Mouse (Mus musculus) cerebellum, adult (tissue): ENCODE results near the gene Snx18.

Source experiments
- ATAC-seq: cut with Nextera tagmentation; 2 replicates; pipeline ENCODE4 v1.9.2; 2017; ENCODE audit warnings: mild to moderate bottlenecking, moderate library complexity, mixed read lengths; ENCODE audit not compliant: insufficient number of reproducible peaks, low FRiP score, low TSS enrichment

The Snx18 gene

DNA sequence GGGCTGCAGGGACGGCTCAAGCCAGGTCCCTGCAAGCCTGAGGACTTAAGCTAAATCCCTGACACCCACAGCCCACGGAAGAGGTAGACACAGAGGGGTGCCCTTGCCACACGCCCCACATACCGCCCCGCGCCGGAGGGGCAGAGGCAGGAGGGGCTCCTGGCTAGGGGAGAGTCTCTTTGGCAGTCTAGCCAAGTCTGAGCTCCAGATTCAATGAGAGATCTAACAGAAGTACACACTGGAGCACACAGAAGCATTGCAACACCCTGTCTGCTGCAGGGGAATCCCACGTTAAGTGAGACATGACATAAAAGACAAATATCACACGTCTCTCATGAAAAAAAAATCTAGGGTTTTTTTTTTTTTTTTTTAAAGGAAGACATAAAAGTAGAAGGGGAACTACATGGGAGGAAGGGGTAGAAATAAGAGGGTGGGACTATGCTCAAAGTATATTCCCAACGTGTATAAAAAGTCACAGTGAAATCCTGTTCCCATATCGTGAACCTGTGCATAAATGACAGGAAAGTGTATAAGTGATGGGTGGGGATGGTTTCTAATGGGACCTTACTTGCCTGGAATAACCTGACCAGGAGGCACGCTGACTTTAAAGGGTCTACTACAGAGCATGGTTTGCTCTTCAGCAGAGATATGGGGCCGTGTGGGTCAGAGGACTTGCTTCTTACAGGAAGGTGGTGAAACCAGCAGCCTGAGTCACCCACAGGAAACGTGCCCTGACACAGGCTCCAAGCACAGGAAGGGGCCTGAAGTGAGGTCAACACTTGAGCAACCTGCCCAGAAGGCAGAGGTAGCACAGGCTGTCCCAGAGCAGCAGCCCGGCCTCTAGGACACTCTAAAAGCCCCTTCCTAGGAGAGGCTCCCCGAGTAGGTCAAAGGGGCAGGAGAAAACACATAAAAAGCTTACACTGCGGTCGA, 17.6 kb downstream of the Snx18 start:
- ATAC-seq, result no peak

DNA sequence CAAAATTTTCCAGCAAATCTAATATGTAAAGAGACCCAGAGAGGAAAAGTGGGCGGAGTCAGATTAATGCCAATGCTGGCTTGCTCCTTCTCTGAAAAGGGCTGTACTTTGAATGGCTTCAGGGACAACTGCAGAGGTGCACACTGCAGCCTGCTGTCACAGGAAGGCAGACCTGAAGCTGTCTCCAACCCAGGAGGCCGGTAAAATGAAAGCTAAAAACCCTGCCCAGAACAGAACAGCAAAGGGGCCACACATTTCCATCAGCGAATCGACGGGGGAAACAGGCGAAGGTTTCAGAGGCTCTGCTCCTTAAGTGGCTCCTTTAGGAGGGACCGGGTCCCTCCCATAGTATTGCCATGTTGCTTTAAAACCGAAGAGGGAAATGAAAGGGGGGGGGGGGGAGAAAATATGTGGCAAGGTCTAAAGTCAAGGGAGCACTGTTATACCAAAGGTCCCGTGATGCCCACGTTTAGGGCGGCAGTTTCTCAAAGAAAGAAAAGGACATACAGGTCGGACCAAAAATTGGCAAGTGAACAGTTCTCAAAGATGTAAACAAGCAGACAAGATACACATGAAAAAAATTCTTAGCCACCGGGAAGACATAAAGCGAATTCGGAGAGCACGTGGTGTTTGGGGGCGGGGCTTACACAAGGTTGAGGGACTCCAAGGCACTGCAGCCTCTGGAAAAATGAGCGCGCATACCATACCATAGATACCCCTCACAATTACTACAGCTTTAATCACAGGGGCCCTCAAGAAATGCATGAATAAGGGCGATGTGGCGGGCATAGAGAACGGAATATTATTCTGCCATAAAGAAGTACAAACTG, 18.4 kb downstream of the Snx18 start:
- no peak for ATAC-seq

DNA sequence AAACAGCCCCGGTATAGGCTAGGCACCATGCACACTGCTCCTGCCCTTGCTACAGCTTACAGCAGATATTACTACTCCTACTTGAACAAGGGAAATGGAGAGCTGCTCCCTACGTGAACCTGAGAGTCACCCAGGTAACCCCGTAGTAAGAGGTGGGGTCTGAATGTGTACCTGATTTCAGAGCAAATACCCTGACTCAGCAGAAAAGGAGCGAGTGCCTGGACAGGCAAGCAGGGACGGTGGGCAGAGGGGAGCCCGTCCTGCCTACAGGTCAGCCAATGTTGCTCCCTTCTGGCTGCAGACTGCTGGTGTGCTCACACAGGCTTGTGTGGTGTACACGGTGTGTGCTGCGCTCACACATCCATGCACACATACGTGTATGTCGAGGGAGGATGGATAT, 20.7 kb downstream of the Snx18 start:
- ATAC-seq, result 0 out of 2 replicates have a peak, but pooled peaks have one; percentile 17

DNA sequence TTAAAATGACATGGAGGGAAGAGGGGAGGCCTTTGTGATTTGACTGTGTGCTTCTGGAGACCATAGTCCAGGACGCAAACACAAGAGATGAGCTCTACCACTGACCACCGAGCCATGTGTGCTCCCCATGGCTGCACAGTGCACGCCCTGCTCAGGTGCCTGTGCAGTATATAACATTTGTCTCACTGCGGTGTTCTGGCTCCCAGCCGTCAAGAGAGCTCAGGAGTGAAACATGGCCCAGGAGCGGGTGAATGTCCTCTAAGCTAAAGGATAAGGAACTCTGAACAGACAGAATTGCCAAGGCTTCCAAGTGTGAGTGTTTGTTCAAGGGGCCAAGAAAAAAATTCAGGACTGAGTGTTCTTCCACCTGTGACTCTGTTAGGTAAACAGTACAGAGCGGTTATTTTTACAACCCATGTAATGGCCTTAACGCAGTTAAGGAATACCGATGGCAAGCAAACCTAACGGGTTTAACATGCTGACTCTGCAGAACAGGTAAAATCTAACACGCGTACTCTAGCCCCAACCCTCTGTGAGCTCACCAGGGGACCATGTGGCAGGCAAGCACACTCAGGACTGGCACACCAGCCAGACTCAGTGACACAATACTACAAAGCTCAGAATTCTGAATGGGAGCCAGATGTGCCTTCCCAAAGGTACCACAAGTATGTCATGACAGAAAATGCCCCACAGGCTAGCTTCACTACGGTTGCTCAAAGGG, 21.4 kb downstream of the Snx18 start:
- ATAC-seq, result peak; percentile 80

DNA sequence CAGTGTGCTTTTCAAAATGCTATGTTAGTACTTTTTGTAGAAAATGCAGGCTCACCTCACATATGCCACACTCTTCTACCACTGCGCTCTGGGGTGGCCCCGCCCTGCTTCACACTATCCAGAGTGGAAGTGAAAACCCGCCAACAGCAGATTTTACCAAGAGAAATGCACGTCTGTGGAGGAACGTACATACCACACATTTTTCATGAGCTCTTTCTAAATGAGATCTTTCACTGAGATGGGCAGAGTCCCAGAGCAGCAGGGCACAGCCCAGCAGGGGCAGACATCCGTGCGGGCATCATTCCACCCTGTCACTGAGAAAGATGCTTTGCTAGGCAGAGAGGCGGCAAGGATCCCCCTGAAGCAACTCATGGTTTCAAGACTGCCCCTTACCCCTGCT, 22.4 kb downstream of the Snx18 start:
- peak; percentile 43 for ATAC-seq

GRCm38 (mm10) chr13:113595219-113595618, 23.1 kb downstream of the Snx18 start:
- no peak for ATAC-seq

DNA sequence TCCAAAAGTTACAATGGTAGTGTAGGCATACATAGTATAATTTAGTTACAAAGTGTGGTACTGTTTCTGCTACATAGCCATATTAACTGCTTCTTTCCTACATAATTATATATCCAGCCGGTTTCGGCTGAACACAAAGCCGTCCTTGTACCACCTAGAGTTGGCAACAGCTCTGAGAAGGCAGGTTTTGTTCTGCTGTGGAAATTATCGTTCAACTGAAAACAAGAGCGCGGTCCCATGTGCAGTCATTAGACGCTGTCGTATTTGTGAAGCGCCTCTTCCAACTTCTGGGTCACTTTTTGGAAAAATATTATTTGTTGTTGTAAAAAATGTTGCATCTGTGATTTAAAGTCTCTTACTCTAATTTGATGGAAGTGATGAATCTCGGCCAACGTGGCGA, 24.0 kb downstream of the Snx18 start:
- ATAC-seq, result no peak

DNA sequence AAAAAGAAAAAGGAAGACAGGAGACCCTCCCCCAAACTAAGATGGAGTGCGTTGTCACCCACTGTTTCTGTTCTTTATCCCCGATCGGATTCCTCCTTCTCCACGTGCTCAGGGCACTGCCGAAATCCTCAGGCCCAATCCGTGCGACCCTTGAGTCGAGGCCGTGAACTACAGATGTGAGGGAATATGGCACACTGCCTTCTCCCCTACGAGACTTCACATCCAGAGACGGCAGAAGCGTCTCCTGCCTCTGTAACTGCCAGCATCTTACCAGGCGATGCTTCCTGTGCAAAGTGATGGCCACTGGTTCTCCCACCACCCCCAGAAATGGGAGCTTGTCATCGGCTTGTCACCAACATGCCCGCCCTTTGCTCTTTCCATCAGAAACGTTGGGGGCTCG, 24.7 kb downstream of the Snx18 start:
- ATAC-seq, result no peak

- ATAC-seq, result no peak
Measured at GRCm38 (mm10) chr13:113592703-113593200, 25.6 kb downstream of the Snx18 start.

DNA sequence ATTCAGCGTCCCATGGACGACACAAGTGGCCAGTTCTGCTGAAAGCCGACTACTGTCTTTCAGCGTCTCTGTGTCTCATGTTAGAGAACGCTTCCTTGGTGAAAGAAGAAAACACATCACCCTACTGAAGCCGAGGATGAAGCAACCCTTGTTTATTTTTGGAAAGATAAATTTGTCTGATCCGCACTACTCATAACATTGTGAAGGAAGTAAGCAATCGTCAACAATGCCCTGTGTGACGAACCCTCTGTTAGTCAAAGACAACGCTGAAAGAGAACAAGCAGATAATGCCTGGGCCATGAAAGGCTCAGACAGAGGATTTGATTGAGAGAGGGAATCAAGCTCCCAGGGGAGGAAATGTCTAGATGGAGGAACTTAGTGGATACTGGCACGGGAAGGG, 27.0 kb downstream of the Snx18 start:
- ATAC-seq, result no peak

GRCm38 (mm10) chr13:113590216-113590615, 28.1 kb downstream of the Snx18 start:
- ATAC-seq, result no peak

GRCm38 (mm10) chr13:113589499-113589898, 28.9 kb downstream of the Snx18 start:
- ATAC-seq, result no peak

DNA sequence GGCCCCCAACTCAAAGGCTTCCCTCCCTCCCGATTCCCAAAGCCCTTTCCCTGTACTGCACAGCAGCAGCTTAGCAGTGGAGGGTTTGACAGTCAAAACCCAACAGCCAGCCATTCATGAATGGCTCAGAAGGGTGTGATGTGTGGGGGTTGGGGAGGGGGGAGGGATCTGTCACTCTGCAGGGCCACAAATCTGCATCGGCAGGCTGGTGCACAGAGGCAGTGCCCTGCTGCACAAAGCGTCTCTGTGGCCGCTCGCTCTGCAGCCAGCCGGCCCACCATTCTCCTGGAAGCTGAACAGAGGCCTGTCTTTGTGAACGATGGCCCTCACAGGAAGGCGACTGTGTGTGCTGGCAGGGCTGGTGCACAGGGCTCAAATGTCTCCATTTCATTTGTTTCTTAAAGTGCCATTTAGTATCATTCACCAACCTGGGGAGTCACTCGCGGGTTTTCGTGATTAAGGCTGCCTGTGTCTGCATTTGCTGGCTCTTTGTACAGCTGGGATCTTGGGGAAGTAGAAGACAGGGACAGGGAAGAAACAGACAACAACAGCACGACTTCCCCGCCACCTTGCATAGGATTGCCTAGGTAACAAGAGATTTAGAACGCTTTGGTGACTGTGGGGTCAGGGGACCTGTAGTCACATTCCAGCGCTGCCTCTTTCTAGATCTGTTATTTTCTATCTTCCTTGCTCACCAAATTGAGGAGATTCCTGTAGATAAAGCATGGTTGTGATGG, 31.0 kb downstream of the Snx18 start:
- ATAC-seq, result no peak; the same call in 1 of the 2 replicates

DNA sequence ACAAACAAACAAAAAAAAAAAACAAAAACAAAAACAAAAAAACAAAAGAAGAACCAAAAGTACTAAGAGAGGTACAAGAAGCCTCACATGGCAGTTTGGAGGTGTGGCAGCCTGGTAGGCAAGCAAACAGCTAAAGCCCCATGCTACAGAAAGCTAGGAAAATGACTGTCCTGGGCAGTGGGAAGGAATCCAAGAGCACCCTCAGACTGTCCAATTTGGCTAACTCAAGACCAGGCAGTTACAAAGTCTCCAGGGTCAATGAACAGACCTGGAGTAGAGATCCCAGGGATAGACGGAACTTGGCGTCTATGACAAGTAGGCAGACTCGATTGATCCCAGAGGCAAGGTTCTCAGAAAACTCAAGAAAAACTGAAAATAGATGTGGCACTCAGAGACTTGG, 32.8 kb downstream of the Snx18 start:
- no peak for ATAC-seq

- ATAC-seq, result no peak
Measured at GRCm38 (mm10) chr13:113584431-113584830, 33.9 kb downstream of the Snx18 start.

- no peak for ATAC-seq
Measured at GRCm38 (mm10) chr13:113583563-113583962, 34.8 kb downstream of the Snx18 start.

- ATAC-seq, result no peak
Measured at GRCm38 (mm10) chr13:113582024-113582423, 36.3 kb downstream of the Snx18 start.

DNA sequence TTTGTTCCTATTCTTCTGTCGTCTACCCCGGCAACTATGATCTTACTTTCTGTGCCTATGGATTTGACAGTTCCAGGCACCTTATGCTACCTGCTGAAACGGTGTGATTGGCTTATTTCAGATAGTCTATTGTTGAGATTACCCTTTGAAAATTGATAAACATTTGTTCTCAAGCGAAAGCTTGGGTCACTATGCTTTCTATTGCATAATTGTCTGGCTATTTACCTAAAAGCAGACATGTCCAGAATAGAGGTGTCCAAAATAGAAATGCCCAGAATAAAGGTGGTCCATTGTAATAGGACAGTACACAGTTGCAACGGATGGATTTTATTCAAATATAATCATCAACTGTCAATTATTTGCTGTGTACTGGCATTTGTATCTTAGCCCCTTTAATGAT, 36.9 kb downstream of the Snx18 start:
- no peak for ATAC-seq

GRCm38 (mm10) chr13:113580400-113580790, 38.0 kb downstream of the Snx18 start:
- no peak for ATAC-seq
